Mouse (Mus musculus): ENCODE results near the gene Cwc25.

DNA sequence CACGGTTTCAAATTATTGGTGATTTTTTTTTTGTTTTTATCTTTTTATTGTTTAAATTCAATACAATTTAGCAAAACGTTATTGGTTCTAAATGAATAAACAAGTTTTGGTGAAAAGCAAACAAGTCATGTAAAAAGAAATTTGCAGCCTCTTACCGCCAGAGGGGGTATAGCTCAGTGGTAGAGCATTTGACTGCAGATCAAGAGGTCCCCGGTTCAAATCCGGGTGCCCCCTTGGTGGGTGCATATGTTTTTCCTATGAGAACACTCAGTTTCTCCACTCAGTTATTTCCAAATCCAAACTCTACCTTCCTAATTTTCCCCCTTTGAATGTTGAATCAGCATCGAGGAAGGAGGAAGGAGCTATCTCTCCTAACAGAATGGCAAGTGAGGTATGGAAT lies 30.6 kb upstream of the Cwc25 start:
- TF ChIP-seq GATA1 (IDR thresholded peaks at IDR 0.05; ENCODE audit: borderline replicate concordance, low read length) = no peak
- no peak for TF ChIP-seq FLI1 (IDR thresholded peaks at IDR 0.05; ENCODE audit: low read length)

Data from megakaryocyte, embryonic 14.5 days (primary cell).